Mouse (Mus musculus) CH12.LX (cell line): ENCODE measurements around the gene Vwf. TPM values are rescaled to one million over a fixed set of nuclear protein-coding genes. Genes with fewer than 3 reads are reported as not detected.

Experiments
- DNase-seq: peaks from one replicate; pipeline ENCODE4 v3.0.0-alpha.2; 2013; ENCODE audit errors: extremely low read depth
- H3K27ac ChIP-seq: 2 replicates; pipeline ENCODE4 v1.5.1; 2012; ENCODE audit warnings: low read depth, mild to moderate bottlenecking, control low read depth, moderate library complexity; ENCODE audit not compliant: insufficient read depth
- H3K27me3 ChIP-seq: replicated peaks from 2 replicates; pipeline ENCODE3; 2012; ENCODE audit warnings: inconsistent platforms
- H3K36me3 ChIP-seq, 2 experiments: replicated peaks in 1 of 2; 2 replicates each; pipeline versions ENCODE3 to v1.6.1; 2012; ENCODE audit warnings: inconsistent platforms in 1 of 2, low read length in 1 of 2, mild to moderate bottlenecking in 1 of 2, mixed read lengths in 1 of 2, moderate library complexity in 1 of 2; ENCODE audit not compliant: control insufficient read depth in 1 of 2, insufficient read depth in 1 of 2
- H3K4me1 ChIP-seq, 2 experiments: 2 replicates each; pipeline ENCODE4 v1.6.1; 2012; ENCODE audit warnings: inconsistent platforms in 1 of 2, moderate library complexity in 1 of 2; ENCODE audit not compliant: insufficient read depth in 2 of 2, control insufficient read depth in 1 of 2
- H3K4me2 ChIP-seq: 2 replicates; pipeline ENCODE4 v1.6.1; 2012; ENCODE audit warnings: low read depth, mild to moderate bottlenecking, control low read depth; ENCODE audit not compliant: poor library complexity, insufficient read depth, severe bottlenecking
- H3K4me3 ChIP-seq, 3 experiments: fragments of 150-350 bp in 1 of 3; sonication (generic) in 1 of 3; replicated peaks in 1 of 3; 2 replicates each; pipeline versions ENCODE3 to v1.5.1; 2011 to 2012; ENCODE audit warnings: low read depth in 2 of 3, low read length in 2 of 3, mild to moderate bottlenecking in 2 of 3, moderate library complexity in 2 of 3, control low read depth in 1 of 3, improper control_type of control experiment in 1 of 3, inconsistent platforms in 1 of 3, mixed read lengths in 1 of 3; ENCODE audit not compliant: poor library complexity in 1 of 3
- H3K79me2 ChIP-seq: replicated peaks from 2 replicates; pipeline ENCODE4 v1.6.1; 2012; ENCODE audit warnings: mild to moderate bottlenecking, moderate library complexity; ENCODE audit not compliant: control insufficient read depth, poor library complexity, insufficient read depth, severe bottlenecking; ENCODE audit errors: extremely low read depth
- H3K9ac ChIP-seq: 2 replicates; pipeline ENCODE4 v1.6.1; 2012; ENCODE audit warnings: low read depth, mild to moderate bottlenecking, control low read depth, moderate library complexity; ENCODE audit not compliant: insufficient read depth
- H3K9me3 ChIP-seq: replicated peaks from 2 replicates; pipeline ENCODE3; 2012; ENCODE audit warnings: low read length, inconsistent platforms, mixed read lengths
- BHLHE40 ChIP-seq: IDR thresholded peaks from 2 replicates; pipeline ENCODE4 v1.6.1; 2011; ENCODE audit warnings: mild to moderate bottlenecking, low read depth, low read length, improper control_type of control experiment
- CTCF ChIP-seq, 2 experiments: IDR thresholded peaks in 1 of 2; conservative IDR thresholded peaks in 1 of 2; 2 replicates each; pipeline ENCODE4 v1.5.1; 2011 to 2012; ENCODE audit warnings: low read depth in 2 of 2, low read length in 2 of 2, improper control_type of control experiment in 1 of 2, inconsistent platforms in 1 of 2, mild to moderate bottlenecking in 1 of 2, moderate library complexity in 1 of 2
- ELF1 ChIP-seq: IDR thresholded peaks from 2 replicates; pipeline ENCODE4 v1.6.1; 2014; ENCODE audit warnings: low read depth, mild to moderate bottlenecking, inconsistent platforms, low read length, improper control_type of control experiment
- EP300 ChIP-seq: IDR thresholded peaks from 2 replicates; pipeline ENCODE4 v1.6.1; 2011; ENCODE audit warnings: low read length, improper control_type of control experiment
- GABPA ChIP-seq: IDR thresholded peaks from 2 replicates; pipeline ENCODE4 v1.6.1; 2012; ENCODE audit warnings: low read depth, low read length, improper control_type of control experiment, inconsistent platforms; ENCODE audit not compliant: insufficient replicate concordance
- JUN ChIP-seq: IDR thresholded peaks from 2 replicates; pipeline ENCODE4 v1.6.1; 2011; ENCODE audit warnings: low read depth, mild to moderate bottlenecking, low read length, improper control_type of control experiment, moderate library complexity; ENCODE audit not compliant: insufficient read depth
- JUND ChIP-seq: conservative IDR thresholded peaks from 2 replicates; pipeline ENCODE4 v1.6.1; 2011; ENCODE audit warnings: low read depth, low read length, improper control_type of control experiment
- KAT2A ChIP-seq: IDR thresholded peaks from 2 replicates; pipeline ENCODE4 v1.6.1; 2012; ENCODE audit warnings: low read length, improper control_type of control experiment, inconsistent platforms; ENCODE audit not compliant: insufficient replicate concordance
- MAFK ChIP-seq: IDR thresholded peaks from 2 replicates; pipeline ENCODE4 v1.6.1; 2011; ENCODE audit warnings: low read length, improper control_type of control experiment; ENCODE audit not compliant: insufficient replicate concordance
- MAX ChIP-seq: IDR thresholded peaks from 2 replicates; pipeline ENCODE4 v1.6.1; 2011; ENCODE audit warnings: low read length, improper control_type of control experiment
- POLR2AphosphoS2 ChIP-seq: IDR thresholded peaks from 2 replicates; pipeline ENCODE4 v1.6.1; 2011; ENCODE audit warnings: low read depth, low read length, improper control_type of control experiment
- SMC3 ChIP-seq: IDR thresholded peaks from 2 replicates; pipeline ENCODE4 v1.6.1; 2011; ENCODE audit warnings: low read depth, low read length, improper control_type of control experiment
- USF1 ChIP-seq: IDR thresholded peaks from 2 replicates; pipeline ENCODE4 v1.6.1; 2014; ENCODE audit warnings: low read depth, mild to moderate bottlenecking, inconsistent platforms, low read length, improper control_type of control experiment
- ZMIZ1 ChIP-seq: IDR thresholded peaks from 2 replicates; pipeline ENCODE4 v1.6.1; 2012; ENCODE audit warnings: low read depth, mild to moderate bottlenecking, inconsistent platforms, low read length, improper control_type of control experiment
- dilution Hi-C: fragments of 300-500 bp; cut with MboI; formaldehyde crosslinking; loops from 2 replicates; pipeline ENCODE4 v1.14.3; 2020; ENCODE audit warnings: low sequenced_read_pairs; ENCODE audit not compliant: extremely low pct_unique_long_range_greater_than_20kb, extremely low pct_ligation_motif_present
- in situ Hi-C: fragments of 300-500 bp; cut with MboI; formaldehyde crosslinking; loops from 3 replicates; pipeline ENCODE4 v1.14.3; 2019; ENCODE audit warnings: low sequenced_read_pairs, low pct_ligation_motif_present, low pct_unique_long_range_greater_than_20kb, mixed read lengths
- polyA plus RNA-seq: library from polyadenylated mRNA; unstranded; fragments of >175 nt; gene quantifications from 2 replicates; pipeline ENCODE4 v1.2.1, GENCODE M21; 2012; ENCODE audit warnings: low read depth; ENCODE audit not compliant: insufficient read length
- total RNA-seq, 2 experiments: library from RNA; depleted of rRNA; stranded (reverse); fragments of 300-350 nt in 1 of 2; fragments of >200 nt in 1 of 2; gene quantifications; 2 replicates each; pipeline ENCODE4 v1.2.3; 2012 to 2014

The Vwf gene
- total and polyA plus RNA-seq, 3 experiments: not detected

GRCm38 (mm10) chr6:125498062-125498461 is 48.5 kb upstream of the Vwf start (continued):
- no peak for TF ChIP-seq USF1
- TF ChIP-seq JUN: peak; percentile 63
- TF ChIP-seq SMC3: peak; percentile 83
- TF ChIP-seq ZMIZ1: no peak
- TF ChIP-seq POLR2AphosphoS2: no peak
- TF ChIP-seq, all 38 proteins: peak for 10

- H3K27me3 ChIP-seq: peaks cover 1% of the 10 kb centered on the region
- dilution Hi-C loops (no loop called here), in situ Hi-C loops (loop anchor here (5.0 kb wide), 1 partner anchor 76 kb away; no protein-coding TSS in a partner anchor)
- H3K27ac ChIP-seq: no peak overlapping the region
- H3K4me3 ChIP-seq: no peak overlapping the region
- TF ChIP-seq MAX (no peak), KAT2A (no peak)
- H3K9me3 ChIP-seq: no peaks in the 10 kb centered on the region
- H3K4me2 ChIP-seq: no peak overlapping the region
- DNase-seq: no peak
- no peak overlapping the region for H3K9ac ChIP-seq
- H3K4me1 ChIP-seq: peaks cover 9 to 36% of the 10 kb centered on the region in 2 experiments
- H3K36me3 ChIP-seq: no peaks in the 10 kb centered on the region
- H3K79me2 ChIP-seq: no peaks in the 10 kb centered on the region
These were observed 43.3 kb upstream of the Vwf start for GRCm38 (mm10) chr6:125503186-125503802.

GRCm38 (mm10) chr6:125504622-125505355 is 41.8 kb upstream of the Vwf start:
- peaks cover 9 to 32% of the 10 kb centered on the region in 2 experiments for H3K4me1 ChIP-seq
- TF ChIP-seq GABPA (no peak), BHLHE40 (no peak)
- DNase-seq: no peak
- no peak overlapping the region for H3K4me3 ChIP-seq
- peaks cover 1% of the 10 kb centered on the region for H3K27me3 ChIP-seq
- no peaks in the 10 kb centered on the region for H3K79me2 ChIP-seq
- no peak overlapping the region for H3K9ac ChIP-seq
- H3K4me2 ChIP-seq: no peak overlapping the region
- dilution Hi-C loops (no loop called here), in situ Hi-C loops (loop anchor here (5.0 kb wide), 1 partner anchor 77 kb away; no protein-coding TSS in a partner anchor)
- no peaks in the 10 kb centered on the region for H3K36me3 ChIP-seq
- H3K27ac ChIP-seq: no peak overlapping the region
- no peaks in the 10 kb centered on the region for H3K9me3 ChIP-seq

- Histone ChIP-seq H3K9me3 (no peaks in the 10 kb centered on the region), H3K4me3 (no peak overlapping the region), H3K4me1 (peaks cover 9 to 34% of the 10 kb centered on the region in 2 experiments), H3K36me3 (no peaks in the 10 kb centered on the region), H3K27me3 (peaks cover 1% of the 10 kb centered on the region), H3K27ac (no peak overlapping the region), H3K79me2 (no peaks in the 10 kb centered on the region), H3K9ac (no peak overlapping the region), H3K4me2 (no peak overlapping the region)
- dilution Hi-C loops: no loop called here
- DNase-seq: peak; percentile 63
- in situ Hi-C loops: no loop called here
- peak; percentile 57; the same call in 1 of the 2 replicates for TF ChIP-seq EP300
- no peak; the same call in 1 of the 2 replicates for TF ChIP-seq BHLHE40
- TF ChIP-seq JUND: peak; percentile 44; the same call in 1 of the 2 replicates
- TF ChIP-seq KAT2A: 0 out of 2 replicates have a peak, but pooled peaks have one; percentile 33
- TF ChIP-seq MAFK: 0 out of 2 replicates have a peak, but pooled peaks have one; percentile 40
- TF ChIP-seq ELF1: no peak
- TF ChIP-seq CTCF (conservative IDR thresholded peaks at IDR 0.05 in 1 of 2, IDR thresholded peaks at IDR 0.05 in 1 of 2; ENCODE audit: low read depth in 2 of 2, low read length in 2 of 2): no peak
These were observed 40.1 kb upstream of the Vwf start for GRCm38 (mm10) chr6:125506427-125506826.
